Mouse (Mus musculus): ENCODE results near the gene Ccdc57. TPM values are rescaled to one million over a fixed set of nuclear protein-coding genes. Genes with fewer than 3 reads are reported as not detected.

Ccdc57 gene
- polyA plus RNA-seq, 1 experiment from 2014 or later = 5.7 TPM

GRCm38 (mm10) chr11:120831659-120832440, 100.8 kb downstream of the Ccdc57 start:
- 81% methylated on average over 3 of the region's 3 CpGs for WGBS
- no peak overlapping the region for H3K9ac ChIP-seq (ENCODE audit: low read depth, low read length)

GRCm38 (mm10) chr11:120830686-120831085, 102.0 kb downstream of the Ccdc57 start:
- no peak overlapping the region for H3K4me3 ChIP-seq (replicated peaks; ENCODE audit: low read depth, low read length)
- H3K27ac ChIP-seq = no peak overlapping the region
- ATAC-seq (replicated peaks; ENCODE audit: low FRiP score, low read depth) (no peak), DNase-seq (ENCODE audit: low spot score) (no peak)
- 81% methylated on average over 12 of the region's 12 CpGs for WGBS
- no peak overlapping the region for H3K4me2 ChIP-seq (ENCODE audit: low read length)
- no peak for TF ChIP-seq CTCF (IDR thresholded peaks at IDR 0.05; ENCODE audit: low read depth)
- 0 out of 2 replicates have a peak, but pooled peaks cover 5% of the 10 kb centered on the region for H3K36me3 ChIP-seq (ENCODE audit: insufficient read depth, low read length)
- no peaks in the 10 kb centered on the region for H3K27me3 ChIP-seq (ENCODE audit: insufficient read depth, low read length)
- H3K9ac ChIP-seq (ENCODE audit: low read depth, low read length) = 0 out of 2 replicates have a peak overlapping the region, but pooled peaks have one; percentile 31
- no peaks in the 10 kb centered on the region for H3K9me3 ChIP-seq (replicated peaks; ENCODE audit: low read length)
- peaks cover under 1% of the 10 kb centered on the region; the same call in 1 of the 2 replicates for H3K4me1 ChIP-seq (replicated peaks; ENCODE audit: insufficient read depth, low read length)

More at GRCm38 (mm10) chr11:120831659-120832440, 100.8 kb downstream of the Ccdc57 start:
- Histone ChIP-seq H3K9me3 (replicated peaks; ENCODE audit: low read length) (no peaks in the 10 kb centered on the region), H3K4me3 (replicated peaks; ENCODE audit: low read depth, low read length) (no peak overlapping the region), H3K36me3 (ENCODE audit: insufficient read depth, low read length) (0 out of 2 replicates have a peak, but pooled peaks cover 5% of the 10 kb centered on the region), H3K4me2 (ENCODE audit: low read length) (no peak overlapping the region), H3K4me1 (replicated peaks; ENCODE audit: insufficient read depth, low read length) (no peaks in the 10 kb centered on the region), H3K27me3 (ENCODE audit: insufficient read depth, low read length) (no peaks in the 10 kb centered on the region), H3K27ac (no peak overlapping the region)
- no peak for ATAC-seq (replicated peaks; ENCODE audit: low FRiP score, low read depth)
- no peak for DNase-seq (ENCODE audit: low spot score)
- no peak for TF ChIP-seq CTCF (IDR thresholded peaks at IDR 0.05; ENCODE audit: low read depth)

GRCm38 (mm10) chr11:120829757-120830532, 102.7 kb downstream of the Ccdc57 start:
- H3K9me3 ChIP-seq (replicated peaks; ENCODE audit: low read length) = no peaks in the 10 kb centered on the region
- WGBS = 85% methylated on average over 10 of the region's 10 CpGs
- DNase-seq (ENCODE audit: low spot score) (no peak), ATAC-seq (replicated peaks; ENCODE audit: low FRiP score, low read depth) (no peak)
- no peak overlapping the region for H3K4me2 ChIP-seq (ENCODE audit: low read length)
- H3K4me1 ChIP-seq (replicated peaks; ENCODE audit: insufficient read depth, low read length) = peaks cover 7% of the 10 kb centered on the region
- H3K4me3 ChIP-seq (replicated peaks; ENCODE audit: low read depth, low read length) = no peak overlapping the region
- no peaks in the 10 kb centered on the region for H3K27me3 ChIP-seq (ENCODE audit: insufficient read depth, low read length)
- 0 out of 2 replicates have a peak, but pooled peaks cover 5% of the 10 kb centered on the region for H3K36me3 ChIP-seq (ENCODE audit: insufficient read depth, low read length)
- TF ChIP-seq CTCF (IDR thresholded peaks at IDR 0.05; ENCODE audit: low read depth) = no peak
- no peak overlapping the region for H3K9ac ChIP-seq (ENCODE audit: low read depth, low read length)
- no peak overlapping the region for H3K27ac ChIP-seq

GRCm38 (mm10) chr11:120828416-120828815, 104.3 kb downstream of the Ccdc57 start:
- no peak overlapping the region for H3K4me2 ChIP-seq (ENCODE audit: low read length)
- ATAC-seq (replicated peaks; ENCODE audit: low FRiP score, low read depth) (no peak), DNase-seq (ENCODE audit: low spot score) (no peak)
- H3K4me3 ChIP-seq (replicated peaks; ENCODE audit: low read depth, low read length) = no peak overlapping the region
- no peaks in the 10 kb centered on the region for H3K27me3 ChIP-seq (ENCODE audit: insufficient read depth, low read length)
- no peak for TF ChIP-seq CTCF (IDR thresholded peaks at IDR 0.05; ENCODE audit: low read depth)
- 0 out of 2 replicates have a peak, but pooled peaks cover 5% of the 10 kb centered on the region for H3K36me3 ChIP-seq (ENCODE audit: insufficient read depth, low read length)
- H3K9ac ChIP-seq (ENCODE audit: low read depth, low read length) = no peak overlapping the region
- H3K27ac ChIP-seq = no peak overlapping the region
- 73% methylated on average over 4 of the region's 4 CpGs for WGBS
- H3K4me1 ChIP-seq (replicated peaks; ENCODE audit: insufficient read depth, low read length) = peaks cover 10% of the 10 kb centered on the region
- H3K9me3 ChIP-seq (replicated peaks; ENCODE audit: low read length) = no peaks in the 10 kb centered on the region

GRCm38 (mm10) chr11:120826016-120826953, 106.4 kb downstream of the Ccdc57 start:
- Histone ChIP-seq H3K9me3 (replicated peaks; ENCODE audit: low read length) (no peaks in the 10 kb centered on the region), H3K4me2 (ENCODE audit: low read length) (no peak overlapping the region), H3K27ac (0 out of 2 replicates have a peak overlapping the region, but pooled peaks have one; percentile 94), H3K36me3 (ENCODE audit: insufficient read depth, low read length) (0 out of 2 replicates have a peak, but pooled peaks cover 5% of the 10 kb centered on the region), H3K4me3 (replicated peaks; ENCODE audit: low read depth, low read length) (no peak overlapping the region), H3K4me1 (replicated peaks; ENCODE audit: insufficient read depth, low read length) (peaks cover 21% of the 10 kb centered on the region), H3K27me3 (ENCODE audit: insufficient read depth, low read length) (no peaks in the 10 kb centered on the region), H3K9ac (ENCODE audit: low read depth, low read length) (no peak overlapping the region)
- ATAC-seq (replicated peaks; ENCODE audit: low FRiP score, low read depth) (no peak), DNase-seq (ENCODE audit: low spot score) (no peak)
- TF ChIP-seq CTCF (IDR thresholded peaks at IDR 0.05; ENCODE audit: low read depth) = 0 out of 2 replicates have a peak, but pooled peaks have one; percentile 2
- WGBS = 86% methylated on average over 8 of the region's 8 CpGs

Measured in kidney, postnatal 0 days (tissue).